Mouse (Mus musculus): Measurements from ENCODE around the gene Ankrd23. TPM values are rescaled to one million over a fixed set of nuclear protein-coding genes. Genes with fewer than 3 reads are reported as not detected.

Ankrd23 gene
- total and polyA plus RNA-seq, 3 experiments = 2.9 to 3.7 TPM; not detected in 1

- Histone ChIP-seq H3K79me2 (ENCODE audit: control insufficient read depth, insufficient read depth, low read length, poor library complexity) (no peaks in the 10 kb centered on the region; the same call in 1 of the 2 replicates), H3K27me3 (ENCODE audit: control insufficient read depth in 1 of 2, insufficient read depth in 2 of 2, low read length in 2 of 2) (peaks cover 13% of the 10 kb centered on the region in 2 experiments), H3K36me3 (ENCODE audit: control insufficient read depth in 1 of 2, insufficient read depth in 2 of 2, low read length in 2 of 2) (no peaks in the 10 kb centered on the region), H3K4me1 (ENCODE audit: control insufficient read depth in 1 of 2, insufficient read depth in 2 of 2, low read length in 2 of 2) (peaks cover 2 to 10% of the 10 kb centered on the region in 2 experiments; a peak in 3 of 4 replicates), H3K4me3 (ENCODE audit: control insufficient read depth in 1 of 2, insufficient read depth in 1 of 2, low read depth in 2 of 2, low read length in 2 of 2) (no peak overlapping the region), H3K27ac (ENCODE audit: control insufficient read depth, low read depth, low read length) (no peak overlapping the region), H3K9me3 (replicated peaks; ENCODE audit: insufficient read depth, low read length) (no peaks in the 10 kb centered on the region), H3K9ac (ENCODE audit: control insufficient read depth, low read depth, low read length, poor library complexity, severe bottlenecking) (no peak overlapping the region)
- DNase-seq (ENCODE audit: low read depth, low spot score) = no peak
- TF ChIP-seq TAL1 (IDR thresholded peaks at IDR 0.05; ENCODE audit: low read length) (no peak), USF2 (IDR thresholded peaks at IDR 0.05; ENCODE audit: borderline replicate concordance in 1 of 2, insufficient read depth in 1 of 2, low read depth in 1 of 2, low read length in 2 of 2) (no peak), E2F4 (IDR thresholded peaks at IDR 0.05; ENCODE audit: borderline replicate concordance, low read depth, low read length) (no peak), MEF2A (IDR thresholded peaks at IDR 0.05; ENCODE audit: extremely low read depth, insufficient replicate concordance, low read depth, low read length, poor library complexity, severe bottlenecking) (no peak), ZC3H11A (IDR thresholded peaks at IDR 0.05; ENCODE audit: low read depth, low read length) (no peak), SIN3A (IDR thresholded peaks at IDR 0.05; ENCODE audit: low read length) (no peak), MAFK (IDR thresholded peaks at IDR 0.05; ENCODE audit: borderline replicate concordance, low read depth, low read length) (no peak), MAX (IDR thresholded peaks at IDR 0.05; ENCODE audit: low read length) (no peak), CHD2 (IDR thresholded peaks at IDR 0.05; ENCODE audit: low read length) (no peak), MXI1 (IDR thresholded peaks at IDR 0.05; ENCODE audit: low read depth, low read length) (no peak), NELFE (IDR thresholded peaks at IDR 0.05; ENCODE audit: low read depth, low read length) (no peak), BHLHE40 (IDR thresholded peaks at IDR 0.05; ENCODE audit: borderline replicate concordance, low read depth, low read length) (no peak), CHD1 (IDR thresholded peaks at IDR 0.05; ENCODE audit: low read depth, low read length) (no peak), ELF1 (IDR thresholded peaks at IDR 0.05; ENCODE audit: low read depth, low read length) (no peak), POLR2A (IDR thresholded peaks at IDR 0.05; ENCODE audit: control insufficient read depth in 1 of 2, insufficient read depth in 1 of 2, low read depth in 1 of 2, low read length in 2 of 2, poor library complexity in 1 of 2) (no peak), ZKSCAN1 (IDR thresholded peaks at IDR 0.05; ENCODE audit: low read depth, low read length) (no peak), MYC (IDR thresholded peaks at IDR 0.05; ENCODE audit: low read depth, low read length) (no peak)
These were observed 23.2 kb upstream of the Ankrd23 start for GRCm38 (mm10) chr1:36559888-36560287.

GRCm38 (mm10) chr1:36559256-36559655, 22.6 kb upstream of the Ankrd23 start:
- no peak overlapping the region for H3K9ac ChIP-seq (ENCODE audit: control insufficient read depth, low read depth, low read length, poor library complexity, severe bottlenecking)
- no peak overlapping the region for H3K27ac ChIP-seq (ENCODE audit: control insufficient read depth, low read depth, low read length)
- TF ChIP-seq ZC3H11A (IDR thresholded peaks at IDR 0.05; ENCODE audit: low read depth, low read length) (no peak), MYB (IDR thresholded peaks at IDR 0.05; ENCODE audit: low read depth, low read length) (no peak), MAFK (IDR thresholded peaks at IDR 0.05; ENCODE audit: borderline replicate concordance, low read depth, low read length) (no peak), GATA1 (IDR thresholded peaks at IDR 0.05; ENCODE audit: low read depth, low read length) (no peak), JUND (IDR thresholded peaks at IDR 0.05; ENCODE audit: low read depth, low read length) (no peak), E2F4 (IDR thresholded peaks at IDR 0.05; ENCODE audit: borderline replicate concordance, low read depth, low read length) (no peak), UBTF (IDR thresholded peaks at IDR 0.05; ENCODE audit: borderline replicate concordance, insufficient read depth, low read depth, low read length) (no peak), CHD2 (IDR thresholded peaks at IDR 0.05; ENCODE audit: low read length) (no peak), ZNF384 (IDR thresholded peaks at IDR 0.05; ENCODE audit: low read depth, low read length) (no peak), NELFE (IDR thresholded peaks at IDR 0.05; ENCODE audit: low read depth, low read length) (no peak), ZKSCAN1 (IDR thresholded peaks at IDR 0.05; ENCODE audit: low read depth, low read length) (no peak), ZMIZ1 (IDR thresholded peaks at IDR 0.05; ENCODE audit: low read depth, low read length) (no peak), NRF1 (IDR thresholded peaks at IDR 0.05; ENCODE audit: insufficient read depth, low read depth, low read length, poor library complexity, severe bottlenecking) (no peak), RAD21 (IDR thresholded peaks at IDR 0.05; ENCODE audit: low read depth, low read length) (no peak), BHLHE40 (IDR thresholded peaks at IDR 0.05; ENCODE audit: borderline replicate concordance, low read depth, low read length) (no peak)
- no peak for DNase-seq (ENCODE audit: low read depth, low spot score)
- H3K79me2 ChIP-seq (ENCODE audit: control insufficient read depth, insufficient read depth, low read length, poor library complexity) = no peaks in the 10 kb centered on the region; the same call in 1 of the 2 replicates
- peaks cover 2 to 10% of the 10 kb centered on the region in 2 experiments; a peak in 3 of 4 replicates for H3K4me1 ChIP-seq (ENCODE audit: control insufficient read depth in 1 of 2, insufficient read depth in 2 of 2, low read length in 2 of 2)
- H3K4me3 ChIP-seq (ENCODE audit: control insufficient read depth in 1 of 2, insufficient read depth in 1 of 2, low read depth in 2 of 2, low read length in 2 of 2) = no peak overlapping the region
- H3K9me3 ChIP-seq (replicated peaks; ENCODE audit: insufficient read depth, low read length) = no peaks in the 10 kb centered on the region
- no peaks in the 10 kb centered on the region for H3K36me3 ChIP-seq (ENCODE audit: control insufficient read depth in 1 of 2, insufficient read depth in 2 of 2, low read length in 2 of 2)
- H3K27me3 ChIP-seq (ENCODE audit: control insufficient read depth in 1 of 2, insufficient read depth in 2 of 2, low read length in 2 of 2) = peaks cover 13% of the 10 kb centered on the region in 2 experiments

Measured in MEL (cell line).